Mouse (Mus musculus): ENCODE results near the gene Sik2.

- TF ChIP-seq CTCF (IDR thresholded peaks at IDR 0.05; ENCODE audit: low read depth, low read length) (no peak), POLR2A (IDR thresholded peaks at IDR 0.05; ENCODE audit: extremely low read depth, insufficient read depth, low read length) (no peak)
Observed at GRCm38 (mm10) chr9:50875470-50875869, 133.4 kb downstream of the Sik2 start.

Measured in liver, adult 2 months (tissue).